8 mouse cellular contexts compared by ENCODE assay signal in genomic region chr7:51831917-51832316, GRCm38 (mm10). TPM values are rescaled to one million over a fixed set of nuclear protein-coding genes. Genes with fewer than 3 reads are reported as not detected.
DNase-seq lines count a peak whose midpoint lies in the region; ATAC-seq and TF ChIP-seq lines count a peak whose summit lies in the region.

No protein-coding gene starts in this region.

- no peak overlapping the region for H3K4me2 ChIP-seq in hindbrain, embryonic 12.5 days (replicated peaks)

- no peak for TF ChIP-seq POLR2A in lung, adult 2 months (IDR thresholded peaks at IDR 0.05; ENCODE audit: borderline replicate concordance, extremely low read depth, low read depth, low read length)

- H3K4me3 ChIP-seq in hindbrain, embryonic 12.5 days = no peak overlapping the region
- no peak overlapping the region for H3K4me3 ChIP-seq in lung, adult 2 months (replicated peaks; ENCODE audit: extremely low read depth, low read depth, low read length)

- H3K27me3 ChIP-seq in hindbrain, embryonic 12.5 days = no peaks in the 10 kb centered on the region

- H3K4me1 ChIP-seq in hindbrain, embryonic 12.5 days = peaks cover 11% of the 10 kb centered on the region
- H3K4me1 ChIP-seq in lung, adult 2 months (ENCODE audit: control insufficient read depth, insufficient read depth, low read length) = no peaks in the 10 kb centered on the region

- H3K9ac ChIP-seq in hindbrain, embryonic 12.5 days = no peak overlapping the region

- no peaks in the 10 kb centered on the region for H3K9me3 ChIP-seq in hindbrain, embryonic 12.5 days (replicated peaks)

- no peak for TF ChIP-seq CTCF in lung, adult 2 months (IDR thresholded peaks at IDR 0.05; ENCODE audit: insufficient read depth, low read length)

- peak overlapping the region; percentile 70 for H3K27ac ChIP-seq in hindbrain, embryonic 12.5 days

- peak; percentile 90 for ATAC-seq in hindbrain, embryonic 12.5 days (ENCODE audit: low FRiP score)

- H3K36me3 ChIP-seq in hindbrain, embryonic 12.5 days = no peaks in the 10 kb centered on the region

- WGBS in hindbrain, embryonic 12.5 days = 17% methylated on average over 7 of the region's 7 CpGs
- WGBS in lung, adult 2 months = 54% methylated on average over 7 of the region's 7 CpGs

- peak; percentile 22 for DNase-seq in kidney, postnatal 10 days
- no peak for DNase-seq in kidney, postnatal 25 days
- peak; percentile 66 for DNase-seq in cerebellum, adult 9-11 months
- peak; percentile 11 for DNase-seq in retina, adult 2 months (ENCODE audit: low read depth, low spot score)
- DNase-seq in lung, adult 2 months = no peak
- DNase-seq in thymus, postnatal 0 days (ENCODE audit: low spot score) = no peak
- no peak for DNase-seq in lung, postnatal 4 days

RNA-seq across cellular contexts. Expression of gene Gas2, which starts 29.9 kb away (rescaled TPM):
- polyA plus RNA-seq in hindbrain, embryonic 12.5 days (2016; fragmentation: Nextera tagmentation; extraction: Ambion mirVana) = 53.1 and 54.3 TPM in 2 replicates
- 1.5 TPM in 2 replicates for polyA plus RNA-seq in lung, adult 2 months (2012; rRNA removed)
- 9.9 and 10.5 TPM in 2 replicates for polyA plus RNA-seq in thymus, postnatal 0 days (2015; fragmentation: Nextera tagmentation; extraction: Ambion mirVana)

RNA-seq across cellular contexts. Expression of gene Fancf, which starts 30.1 kb away (rescaled TPM):
- polyA plus RNA-seq in hindbrain, embryonic 12.5 days (2016; fragmentation: Nextera tagmentation; extraction: Ambion mirVana) = 14.0 and 15.4 TPM in 2 replicates
- polyA plus RNA-seq in lung, adult 2 months (2012; rRNA removed) = 5.5 and 5.7 TPM in 2 replicates
- polyA plus RNA-seq in thymus, postnatal 0 days (2015; fragmentation: Nextera tagmentation; extraction: Ambion mirVana) = 9.8 and 9.9 TPM in 2 replicates

Comparison
In these comparisons a context has a peak if more than half of its experiments do, and no peak if none do; other contexts are left out.
1. DNase-seq: peak in kidney, postnatal 10 days (single experiment), cerebellum, adult 9-11 months (single experiment) and retina, adult 2 months (single experiment); none in kidney, postnatal 25 days (0 of 2), lung, adult 2 months (single experiment), thymus, postnatal 0 days (single experiment) and lung, postnatal 4 days (0 of 2).